ENCODE assay signal across 7 mouse cellular contexts in genomic region chr11:106276454-106276853, GRCm38 (mm10). TPM values are rescaled to one million over a fixed set of nuclear protein-coding genes. Genes with fewer than 3 reads are reported as not detected.
A peak's percentile ranks its signal among the peaks of the same experiment; 100 is the strongest.
DNase-seq lines count a peak whose midpoint lies in the region; ATAC-seq lines count a peak whose summit lies in the region.

TSS of gene Tcam1 (plus strand) at chr11:106276672.

- H3K27ac ChIP-seq in embryonic facial prominence, embryonic 14.5 days (replicated peaks; ENCODE audit: low read depth, low read length): peak within 1 kb of the TSS; percentile 53
- no peak within 1 kb of the TSS; the same call in 1 of the 2 replicates for H3K27ac ChIP-seq in limb, embryonic 12.5 days
- H3K27ac ChIP-seq in midbrain, embryonic 15.5 days: no peak within 1 kb of the TSS

- WGBS in embryonic facial prominence, embryonic 14.5 days: 8% methylated on average over 25 of the region's 25 CpGs
- 10% methylated on average over 25 of the region's 25 CpGs for WGBS in limb, embryonic 12.5 days
- WGBS in midbrain, embryonic 15.5 days: 7% methylated on average over 25 of the region's 25 CpGs

- no peaks in the 10 kb centered on the region for H3K27me3 ChIP-seq in embryonic facial prominence, embryonic 14.5 days (replicated peaks; ENCODE audit: control insufficient read depth, insufficient read depth, low read length)
- H3K27me3 ChIP-seq in limb, embryonic 12.5 days: peaks cover 6% of the 10 kb centered on the region; the same call in 1 of the 2 replicates
- H3K27me3 ChIP-seq in midbrain, embryonic 15.5 days (replicated peaks): no peaks in the 10 kb centered on the region

- 0 out of 2 replicates have a peak within 1 kb of the TSS, but pooled peaks have one; percentile 26 for H3K9ac ChIP-seq in embryonic facial prominence, embryonic 14.5 days (ENCODE audit: low read depth, low read length)
- H3K9ac ChIP-seq in limb, embryonic 12.5 days (replicated peaks): no peak within 1 kb of the TSS
- H3K9ac ChIP-seq in midbrain, embryonic 15.5 days: no peak within 1 kb of the TSS; the same call in 1 of the 2 replicates

- H3K4me1 ChIP-seq in embryonic facial prominence, embryonic 14.5 days (ENCODE audit: control insufficient read depth, insufficient read depth, low read length): peaks cover 13% of the 10 kb centered on the region
- peaks cover 29% of the 10 kb centered on the region for H3K4me1 ChIP-seq in limb, embryonic 12.5 days (replicated peaks)
- H3K4me1 ChIP-seq in midbrain, embryonic 15.5 days: peaks cover 16% of the 10 kb centered on the region

- peak; percentile 60; the same call in 1 of the 2 replicates for ATAC-seq in embryonic facial prominence, embryonic 14.5 days (ENCODE audit: low read depth)
- no peak for ATAC-seq in limb, embryonic 12.5 days (ENCODE audit: insufficient number of reproducible peaks, insufficient read depth, low FRiP score, low TSS enrichment, low read depth)
- ATAC-seq in midbrain, embryonic 15.5 days (replicated peaks): peak; percentile 69

- peak; percentile 84 to 86 for DNase-seq in adrenal gland, postnatal 4 days (ENCODE audit: low spot score in 2 of 2)
- DNase-seq in embryonic facial prominence, embryonic 14.5 days (ENCODE audit: low spot score): peak; percentile 96
- peak; percentile 93 for DNase-seq in heart, adult 8-10 months (ENCODE audit: low spot score)
- peak; percentile 92 to 96 for DNase-seq in kidney, adult 8-10 months
- peak; percentile 84 to 95 for DNase-seq in spleen, adult 18-20 months

- no peaks in the 10 kb centered on the region for H3K9me3 ChIP-seq in embryonic facial prominence, embryonic 14.5 days (ENCODE audit: control insufficient read depth, low read length)
- no peaks in the 10 kb centered on the region for H3K9me3 ChIP-seq in limb, embryonic 12.5 days
- no peaks in the 10 kb centered on the region for H3K9me3 ChIP-seq in midbrain, embryonic 15.5 days

- peak within 1 kb of the TSS; percentile 51 for H3K4me2 ChIP-seq in embryonic facial prominence, embryonic 14.5 days (ENCODE audit: low read depth, low read length)
- peak within 1 kb of the TSS; percentile 53 for H3K4me2 ChIP-seq in limb, embryonic 12.5 days
- H3K4me2 ChIP-seq in midbrain, embryonic 15.5 days: peak within 1 kb of the TSS; percentile 52

- H3K36me3 ChIP-seq in embryonic facial prominence, embryonic 14.5 days (ENCODE audit: control insufficient read depth, insufficient read depth, low read length): no peaks in the 10 kb centered on the region
- H3K36me3 ChIP-seq in limb, embryonic 12.5 days: no peaks in the 10 kb centered on the region; the same call in 1 of the 2 replicates
- no peaks in the 10 kb centered on the region for H3K36me3 ChIP-seq in midbrain, embryonic 15.5 days (replicated peaks)

- peak within 1 kb of the TSS; percentile 10 for H3K4me3 ChIP-seq in embryonic facial prominence, embryonic 14.5 days (ENCODE audit: low read depth, low read length)
- H3K4me3 ChIP-seq in limb, embryonic 12.5 days (replicated peaks): peak within 1 kb of the TSS; percentile 19
- H3K4me3 ChIP-seq in midbrain, embryonic 15.5 days: peak within 1 kb of the TSS; percentile 25

RNA-seq across cellular contexts. Expression of gene Tcam1, which starts in this region (rescaled TPM):
- under 1 TPM; 0.25 to 0.34 TPM for total RNA-seq in adrenal gland, postnatal 4 days (2021)
- polyA plus RNA-seq in embryonic facial prominence, embryonic 14.5 days (2014; fragmentation: Nextera tagmentation; extraction: Ambion mirVana): 0.24 and 0.74 TPM in 2 replicates
- total RNA-seq in heart, adult 8-10 months (2022): under 1 TPM in 1 of 4 experiments, not detected in 3; 0.08 TPM
- polyA plus RNA-seq in limb, embryonic 12.5 days (2016; fragmentation: Nextera tagmentation; extraction: Ambion mirVana): 0.30 and 0.37 TPM in 2 replicates
- polyA plus RNA-seq in midbrain, embryonic 15.5 days (2015; fragmentation: Nextera tagmentation; extraction: Ambion mirVana): 0.12 and 0.20 TPM in 2 replicates

Comparison
In these comparisons a context has a peak if more than half of its experiments do, and no peak if none do; other contexts are left out.
1. Peak in DNase-seq in adrenal gland, postnatal 4 days; RNA of the gene not detected or under 1 TPM.
2. Peak in DNase-seq, ATAC-seq, H3K4me3 ChIP-seq, H3K27ac ChIP-seq, H3K9ac ChIP-seq and H3K4me2 ChIP-seq in embryonic facial prominence, embryonic 14.5 days; RNA of the gene not detected or under 1 TPM.
3. Peak in DNase-seq in heart, adult 8-10 months; RNA of the gene not detected or under 1 TPM.
4. Peak in ATAC-seq, H3K4me3 ChIP-seq and H3K4me2 ChIP-seq in midbrain, embryonic 15.5 days; RNA of the gene not detected or under 1 TPM.